Mouse (Mus musculus): Measurements from ENCODE around the gene Gck.

The Gck gene

GRCm38 (mm10) chr11:5949586-5950352 lies at the start of gene Gck:
Gene Gck (minus strand): TSS chr11:5950081.
- DNase-seq (ENCODE audit: low read depth, low spot score): no peak

- no peak for DNase-seq (ENCODE audit: low read depth, low spot score)
Measured at GRCm38 (mm10) chr11:5998472-5998871, 48.6 kb upstream of the Gck start.

- peak; percentile 66 for DNase-seq (ENCODE audit: low read depth, low spot score)
Measured at GRCm38 (mm10) chr11:5995989-5996388, 46.1 kb upstream of the Gck start.

GRCm38 (mm10) chr11:5994880-5995279 lies 45.0 kb upstream of the Gck start:
- no peak for DNase-seq (ENCODE audit: low read depth, low spot score)

GRCm38 (mm10) chr11:5994212-5994611 lies 44.3 kb upstream of the Gck start:
- DNase-seq (ENCODE audit: low read depth, low spot score): no peak

- DNase-seq (ENCODE audit: low read depth, low spot score): peak; percentile 62
Measured at GRCm38 (mm10) chr11:5990910-5991309, 41.0 kb upstream of the Gck start.

- DNase-seq (ENCODE audit: low read depth, low spot score): no peak
Measured at GRCm38 (mm10) chr11:5989954-5990593, 40.2 kb upstream of the Gck start.

GRCm38 (mm10) chr11:5988126-5988525 lies 38.2 kb upstream of the Gck start:
- no peak for DNase-seq (ENCODE audit: low read depth, low spot score)

GRCm38 (mm10) chr11:5983629-5984028 lies 33.7 kb upstream of the Gck start:
- DNase-seq (ENCODE audit: low read depth, low spot score): no peak

- DNase-seq (ENCODE audit: low read depth, low spot score): no peak
Measured at GRCm38 (mm10) chr11:5981323-5981722, 31.4 kb upstream of the Gck start.

- DNase-seq (ENCODE audit: low read depth, low spot score): no peak
Measured at GRCm38 (mm10) chr11:5980561-5980960, 30.7 kb upstream of the Gck start.

GRCm38 (mm10) chr11:5980108-5980507 lies 30.2 kb upstream of the Gck start:
- no peak for DNase-seq (ENCODE audit: low read depth, low spot score)

- no peak for DNase-seq (ENCODE audit: low read depth, low spot score)
Measured at GRCm38 (mm10) chr11:5979088-5979487, 29.2 kb upstream of the Gck start.

GRCm38 (mm10) chr11:5976106-5976505 lies 26.2 kb upstream of the Gck start:
- no peak for DNase-seq (ENCODE audit: low read depth, low spot score)

- no peak for DNase-seq (ENCODE audit: low read depth, low spot score)
Measured at GRCm38 (mm10) chr11:5975068-5975467, 25.2 kb upstream of the Gck start.

- DNase-seq (ENCODE audit: low read depth, low spot score): no peak
Measured at GRCm38 (mm10) chr11:5974053-5974452, 24.2 kb upstream of the Gck start.

GRCm38 (mm10) chr11:5973151-5973550 lies 23.3 kb upstream of the Gck start:
- DNase-seq (ENCODE audit: low read depth, low spot score): no peak

- no peak for DNase-seq (ENCODE audit: low read depth, low spot score)
Measured at GRCm38 (mm10) chr11:5971202-5971601, 21.3 kb upstream of the Gck start.

GRCm38 (mm10) chr11:5968223-5968622 lies 18.3 kb upstream of the Gck start:
- no peak for DNase-seq (ENCODE audit: low read depth, low spot score)

- DNase-seq (ENCODE audit: low read depth, low spot score): no peak
Measured at GRCm38 (mm10) chr11:5966751-5967150, 16.9 kb upstream of the Gck start.

GRCm38 (mm10) chr11:5965865-5966264 lies 16.0 kb upstream of the Gck start:
- no peak for DNase-seq (ENCODE audit: low read depth, low spot score)

GRCm38 (mm10) chr11:5960051-5960450 lies 10.2 kb upstream of the Gck start:
- DNase-seq (ENCODE audit: low read depth, low spot score): no peak

GRCm38 (mm10) chr11:5955546-5956276 lies 5.8 kb upstream of the Gck start, which contains the start of gene Ykt6:
Gene Ykt6 (plus strand): TSS chr11:5955693.
- DNase-seq (ENCODE audit: low read depth, low spot score): peak; percentile 73
